Mouse (Mus musculus) midbrain, postnatal 0 days (tissue): ENCODE measurements at regions not wholly inside any gene's neighbourhood (a gene's known extent, or its start where the extent isn't known, plus 50 kb on each side); places are given as distances from the start of the nearest gene placed in this dataset.
A peak's percentile ranks its signal among the peaks of the same experiment; 100 is the strongest.

Experiments
- ATAC-seq: fragments of 200-750 bp; cut with Nextera tagmentation; 2 replicates; pipeline ENCODE4 v1.8.0; 2017; ENCODE audit warnings: moderate number of reproducible peaks, mild to moderate bottlenecking, moderate TSS enrichment, moderate library complexity; ENCODE audit not compliant: low FRiP score
- DNase-seq: peaks from one replicate; pipeline ENCODE4 v3.0.0-alpha.2; 2015; ENCODE audit warnings: low spot score
- H3K27ac ChIP-seq: fragments of 300-500 bp; sonication (generic); 2 replicates; pipeline ENCODE4 v1.5.1; 2014; ENCODE audit warnings: low read depth, mild to moderate bottlenecking, low read length, mixed read lengths
- H3K27me3 ChIP-seq: fragments of 300-500 bp; sonication (generic); 2 replicates; pipeline ENCODE4 v1.6.1; 2014; ENCODE audit warnings: low read length, control low read depth, mixed read lengths; ENCODE audit not compliant: insufficient read depth
- H3K36me3 ChIP-seq: fragments of 300-500 bp; sonication (generic); 2 replicates; pipeline ENCODE4 v1.6.1; 2014; ENCODE audit warnings: low read length, control low read depth, mixed read lengths; ENCODE audit not compliant: insufficient read depth
- H3K4me1 ChIP-seq: fragments of 300-500 bp; sonication (generic); 2 replicates; pipeline ENCODE4 v1.6.1; 2014; ENCODE audit warnings: mild to moderate bottlenecking, control low read depth, antibody characterized with exemption, low read length, mixed read lengths; ENCODE audit not compliant: insufficient read depth
- H3K4me2 ChIP-seq: fragments of 300-500 bp; sonication (generic); 2 replicates; pipeline ENCODE4 v1.6.1; 2014; ENCODE audit warnings: low read depth, mild to moderate bottlenecking, low read length, mixed read lengths; ENCODE audit not compliant: poor library complexity, severe bottlenecking
- H3K4me3 ChIP-seq: fragments of 300-500 bp; sonication (generic); 2 replicates; pipeline ENCODE4 v1.5.1; 2014; ENCODE audit warnings: low read depth, mild to moderate bottlenecking, low read length, moderate library complexity
- H3K9ac ChIP-seq: fragments of 300-500 bp; sonication (generic); replicated peaks from 2 replicates; pipeline ENCODE4 v1.6.1; 2014; ENCODE audit warnings: mild to moderate bottlenecking, low read length, moderate library complexity, mixed read lengths; ENCODE audit not compliant: poor library complexity, severe bottlenecking
- H3K9me3 ChIP-seq: fragments of 300-500 bp; sonication (generic); 2 replicates; pipeline ENCODE4 v1.6.1; 2016; ENCODE audit warnings: low read length, control low read depth
- CTCF ChIP-seq: IDR thresholded peaks from 2 replicates; pipeline ENCODE4 v1.5.1; 2016; ENCODE audit warnings: antibody characterized with exemption, mild to moderate bottlenecking
- WGBS: fragments of 180-500 bp; shearing (Covaris S2); extraction: QIAGEN DNeasy Blood & Tissue Kit; methylation state at CpG from one replicate; pipeline ENCODE4 v1.1.7; 2014; 5-methylcytosine and 5-hydroxymethylcytosine counted together

DNA sequence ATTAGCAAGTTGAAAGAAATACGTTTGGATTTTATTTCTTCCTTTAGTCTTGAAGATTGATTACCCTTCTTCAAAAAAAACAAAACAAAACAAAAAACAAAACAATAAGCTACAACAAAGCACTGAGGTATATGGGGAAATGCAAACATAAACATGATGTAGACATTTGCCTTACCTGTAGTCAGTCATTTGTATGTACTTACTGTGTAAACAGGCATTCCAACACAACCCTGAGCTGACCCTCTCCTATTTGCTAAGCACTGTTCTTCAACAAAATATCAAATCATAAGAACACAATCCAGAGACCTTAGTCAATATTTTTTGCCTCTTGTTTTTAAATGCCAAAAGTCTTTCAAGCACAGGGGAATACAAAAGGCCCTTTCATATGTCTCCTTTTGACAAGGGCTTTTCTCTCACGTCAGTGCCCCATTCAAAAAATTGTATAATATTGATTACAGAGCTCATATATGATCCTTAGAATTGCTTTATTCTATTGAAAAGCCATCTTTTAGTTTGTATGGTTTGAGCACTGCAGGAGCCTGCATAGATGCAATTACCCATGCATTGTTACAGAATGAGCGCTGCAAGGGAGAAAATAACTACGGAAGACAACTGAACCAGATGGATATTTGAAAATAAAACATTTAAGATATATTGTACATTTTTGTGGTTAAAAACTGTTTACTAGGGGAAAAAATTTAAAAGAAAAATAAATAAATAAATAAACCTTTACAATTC, 326.2 kb downstream of the Csnka2ip start:
- Histone ChIP-seq H3K9me3 (no peaks in the 10 kb centered on the region), H3K36me3 (no peaks in the 10 kb centered on the region), H3K4me2 (no peak overlapping the region), H3K27me3 (no peaks in the 10 kb centered on the region), H3K4me3 (no peak overlapping the region), H3K4me1 (no peaks in the 10 kb centered on the region), H3K27ac (no peak overlapping the region), H3K9ac (no peak overlapping the region)
- DNase-seq (no peak), ATAC-seq (no peak)
- no peak for TF ChIP-seq CTCF
- 44% methylated on average over 4 of the region's 4 CpGs for WGBS

DNA sequence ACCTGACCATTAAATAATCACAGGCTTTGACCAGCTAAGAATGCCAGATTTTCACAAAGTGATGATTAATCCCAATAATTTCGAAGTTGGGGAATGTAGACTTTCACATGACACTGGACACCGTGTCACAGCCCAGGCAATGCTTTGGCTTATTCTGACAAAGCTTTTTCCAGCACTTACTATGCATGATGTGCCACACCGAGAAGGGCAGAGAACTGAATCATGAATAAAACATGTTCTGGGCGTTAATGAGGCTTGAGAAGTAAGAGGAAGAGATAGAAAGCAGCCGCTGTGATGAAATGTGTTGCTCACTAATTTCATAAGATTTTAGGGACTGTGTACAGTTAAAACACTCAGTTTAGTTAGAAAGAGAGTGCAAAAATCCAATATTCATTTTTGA, 326.8 kb downstream of the Csnka2ip start:
- no peak overlapping the region for H3K4me2 ChIP-seq
- no peak overlapping the region for H3K4me3 ChIP-seq
- no peaks in the 10 kb centered on the region for H3K27me3 ChIP-seq
- H3K4me1 ChIP-seq = no peaks in the 10 kb centered on the region
- no peaks in the 10 kb centered on the region for H3K36me3 ChIP-seq
- no peaks in the 10 kb centered on the region for H3K9me3 ChIP-seq
- no peak overlapping the region for H3K9ac ChIP-seq
- TF ChIP-seq CTCF = no peak
- ATAC-seq (no peak), DNase-seq (peak; percentile 56)
- H3K27ac ChIP-seq = no peak overlapping the region
- WGBS = 16% methylated on average over 5 of the region's 5 CpGs

DNA sequence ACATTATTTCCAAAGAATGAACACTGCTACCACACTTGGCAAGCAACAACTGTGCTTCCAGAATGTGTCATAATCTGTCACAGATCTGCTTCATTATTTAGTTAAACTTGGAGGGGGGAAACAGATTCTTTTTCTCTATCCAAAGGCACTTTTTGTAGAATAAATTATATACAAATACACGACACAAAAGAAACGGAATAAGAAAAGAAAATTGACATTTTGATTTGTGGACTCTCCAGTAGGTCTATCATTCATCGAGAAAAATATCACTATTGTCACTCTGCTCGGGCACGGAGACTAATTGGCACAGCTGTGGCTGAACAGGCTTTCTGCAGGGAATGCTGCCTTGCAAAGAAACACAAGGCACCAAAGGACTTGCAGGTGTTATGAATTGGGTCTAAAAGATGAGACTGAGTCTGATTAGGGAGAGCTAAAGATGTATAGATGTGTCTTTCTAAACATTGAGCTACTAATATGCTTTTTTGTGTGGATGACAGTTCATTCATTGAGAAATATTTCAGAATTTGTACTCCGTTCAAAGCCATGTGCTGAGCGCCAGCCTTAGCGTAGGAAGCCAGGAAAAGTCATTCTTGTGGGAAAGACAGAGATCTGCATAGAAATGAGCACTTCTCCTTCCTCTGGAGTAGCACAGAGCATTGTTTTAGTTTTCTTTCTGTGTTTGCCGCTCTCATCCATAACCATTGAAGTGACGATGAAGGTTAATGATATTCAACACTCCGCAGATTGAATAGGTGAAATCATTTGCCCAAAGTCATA, 337.1 kb downstream of the Csnka2ip start:
- Histone ChIP-seq H3K36me3 (no peaks in the 10 kb centered on the region), H3K4me3 (no peak overlapping the region), H3K4me2 (peak overlapping the region; percentile 12), H3K27ac (no peak overlapping the region), H3K9me3 (no peaks in the 10 kb centered on the region), H3K27me3 (no peaks in the 10 kb centered on the region), H3K9ac (no peak overlapping the region), H3K4me1 (no peaks in the 10 kb centered on the region)
- no peak for ATAC-seq
- no peak for TF ChIP-seq CTCF
- peak; percentile 14 for DNase-seq
- 54% methylated on average over 11 of the region's 11 CpGs for WGBS

DNA sequence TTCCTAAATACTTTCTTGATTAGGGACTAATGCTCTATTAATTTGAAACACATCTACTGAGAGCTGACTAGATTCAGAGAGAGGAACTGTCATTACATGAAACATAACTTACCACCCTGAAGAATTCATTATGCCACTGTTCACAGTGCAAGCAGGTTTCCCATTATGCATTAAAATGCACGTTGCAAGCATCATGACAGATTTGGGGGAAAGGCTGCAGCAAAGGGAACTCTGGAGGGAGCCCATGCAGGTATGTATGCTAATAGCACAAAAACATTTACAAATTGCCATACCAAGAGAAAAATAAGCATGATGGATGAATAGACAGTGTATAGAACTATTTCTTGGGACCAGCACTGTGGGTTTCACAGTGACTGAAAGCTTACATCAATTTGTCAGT, 351.1 kb downstream of the Csnka2ip start:
- Histone ChIP-seq H3K27ac (no peak overlapping the region), H3K4me2 (no peak overlapping the region), H3K36me3 (no peaks in the 10 kb centered on the region), H3K9ac (no peak overlapping the region), H3K4me1 (no peaks in the 10 kb centered on the region), H3K9me3 (no peaks in the 10 kb centered on the region), H3K27me3 (no peaks in the 10 kb centered on the region), H3K4me3 (no peak overlapping the region)
- peak; percentile 2 for DNase-seq
- ATAC-seq = no peak
- 43% methylated on average over 1 of the region's 1 CpGs for WGBS
- TF ChIP-seq CTCF = no peak

DNA sequence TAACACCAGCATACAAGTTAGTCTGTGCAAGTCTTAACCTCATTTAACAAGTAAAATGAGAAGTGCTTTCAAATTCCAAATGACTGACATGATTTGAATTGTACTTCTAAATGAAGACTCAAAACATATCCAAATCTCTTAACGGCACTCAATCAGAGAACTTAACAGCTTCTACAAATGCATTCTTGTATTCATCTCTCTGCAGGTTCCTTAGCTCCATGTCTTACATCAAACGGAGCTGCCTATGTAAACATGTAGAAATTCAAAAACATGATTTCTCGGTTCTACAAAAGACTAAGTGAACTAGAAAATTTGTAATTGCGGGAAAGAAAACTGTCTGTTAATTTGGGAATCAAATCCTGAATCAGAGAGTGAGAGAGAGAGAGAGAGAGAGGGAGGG, 353.5 kb downstream of the Csnka2ip start:
- DNase-seq = no peak
- no peak overlapping the region for H3K4me2 ChIP-seq
- no peaks in the 10 kb centered on the region for H3K36me3 ChIP-seq
- H3K27ac ChIP-seq = no peak overlapping the region
- H3K4me3 ChIP-seq = no peak overlapping the region
- H3K9ac ChIP-seq = no peak overlapping the region
- H3K27me3 ChIP-seq = no peaks in the 10 kb centered on the region
- no peak for ATAC-seq
- no peaks in the 10 kb centered on the region for H3K9me3 ChIP-seq
- TF ChIP-seq CTCF = no peak
- WGBS = 71% methylated on average over 4 of the region's 4 CpGs
- no peaks in the 10 kb centered on the region for H3K4me1 ChIP-seq

DNA sequence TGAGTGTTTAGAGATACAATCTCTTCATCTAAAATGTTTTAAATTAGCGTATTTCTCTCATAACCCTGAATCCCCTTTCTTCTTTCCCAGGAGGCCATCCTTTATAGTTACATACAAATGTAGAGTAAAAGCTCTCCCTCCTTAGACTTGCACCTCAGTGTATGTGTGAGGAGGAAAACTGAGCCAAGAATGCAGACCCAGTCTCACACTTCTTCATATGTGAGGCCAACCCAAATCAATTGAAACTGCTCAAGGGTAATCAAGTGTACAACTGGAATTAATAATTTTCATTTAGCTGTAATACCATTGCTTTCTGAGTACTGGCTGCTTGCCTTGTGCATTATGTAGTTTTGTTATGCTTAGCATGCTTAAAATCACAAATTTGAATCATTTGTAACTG, 356.3 kb downstream of the Csnka2ip start:
- H3K9ac ChIP-seq = no peak overlapping the region
- no peak overlapping the region for H3K27ac ChIP-seq
- no peak overlapping the region for H3K4me3 ChIP-seq
- no peaks in the 10 kb centered on the region for H3K4me1 ChIP-seq
- no peak for TF ChIP-seq CTCF
- no peaks in the 10 kb centered on the region for H3K27me3 ChIP-seq
- no peak overlapping the region for H3K4me2 ChIP-seq
- H3K9me3 ChIP-seq = no peaks in the 10 kb centered on the region
- no peaks in the 10 kb centered on the region for H3K36me3 ChIP-seq
- ATAC-seq = no peak
- WGBS = 88% methylated on average over 1 of the region's 1 CpGs
- no peak for DNase-seq
